Mouse (Mus musculus) forebrain, embryonic 14.5 days (tissue): ENCODE results near the gene Pde1b. TPM values are rescaled to one million over a fixed set of nuclear protein-coding genes. Genes with fewer than 3 reads are reported as not detected.
A peak's percentile ranks its signal among the peaks of the same experiment; 100 is the strongest.

Experiments
- ATAC-seq: fragments of 200-750 bp; cut with Nextera tagmentation; 2 replicates; pipeline ENCODE4 v1.8.0; 2017; ENCODE audit warnings: mild to moderate bottlenecking, moderate library complexity
- DNase-seq: peaks from one replicate; pipeline ENCODE4 v3.0.0-alpha.2; 2015; ENCODE audit warnings: low spot score
- H3K27ac ChIP-seq: fragments of 300-500 bp; sonication (generic); 2 replicates; pipeline ENCODE4 v1.5.1; 2014; ENCODE audit warnings: low read depth, mild to moderate bottlenecking, control low read depth, low read length, moderate library complexity
- H3K27me3 ChIP-seq: fragments of 300-500 bp; sonication (generic); replicated peaks from 2 replicates; pipeline ENCODE4 v1.6.1; 2014; ENCODE audit warnings: low read length, control low read depth, mixed read lengths; ENCODE audit not compliant: control insufficient read depth, insufficient read depth
- H3K36me3 ChIP-seq: fragments of 300-500 bp; sonication (generic); 2 replicates; pipeline ENCODE4 v1.6.1; 2014; ENCODE audit warnings: low read length, control low read depth; ENCODE audit not compliant: control insufficient read depth, insufficient read depth
- H3K4me1 ChIP-seq: fragments of 300-500 bp; sonication (generic); 2 replicates; pipeline ENCODE4 v1.6.1; 2014; ENCODE audit warnings: antibody characterized with exemption, low read length, control low read depth; ENCODE audit not compliant: control insufficient read depth, insufficient read depth
- H3K4me2 ChIP-seq: fragments of 300-500 bp; sonication (generic); 2 replicates; pipeline ENCODE4 v1.6.1; 2014; ENCODE audit warnings: mild to moderate bottlenecking, control low read depth, low read length
- H3K4me3 ChIP-seq: fragments of 300-500 bp; sonication (generic); 2 replicates; pipeline ENCODE4 v1.5.1; 2014; ENCODE audit warnings: low read depth, low read length, control low read depth
- H3K9ac ChIP-seq: fragments of 300-500 bp; sonication (generic); 2 replicates; pipeline ENCODE4 v1.6.1; 2014; ENCODE audit warnings: mild to moderate bottlenecking, low read length, control low read depth, moderate library complexity
- H3K9me3 ChIP-seq: fragments of 300-500 bp; sonication (generic); replicated peaks from 2 replicates; pipeline ENCODE4 v1.6.1; 2016; ENCODE audit warnings: low read length, control low read depth, mixed read lengths; ENCODE audit not compliant: control insufficient read depth
- WGBS: fragments of 180-500 bp; shearing (Covaris S2); extraction: QIAGEN DNeasy Blood & Tissue Kit; methylation state at CpG from one replicate; pipeline ENCODE4 v1.1.7; 2014; 5-methylcytosine and 5-hydroxymethylcytosine counted together
- polyA plus RNA-seq: library from polyadenylated mRNA; unstranded; fragments of >200 nt; fragmentation: Nextera tagmentation; extraction: Ambion mirVana; gene quantifications from 2 replicates; pipeline ENCODE4 v1.2.1, GENCODE M21; 2014

Gene Pde1b
- polyA plus RNA-seq, 1 experiment from 2014 or later: 61.5 TPM

DNA sequence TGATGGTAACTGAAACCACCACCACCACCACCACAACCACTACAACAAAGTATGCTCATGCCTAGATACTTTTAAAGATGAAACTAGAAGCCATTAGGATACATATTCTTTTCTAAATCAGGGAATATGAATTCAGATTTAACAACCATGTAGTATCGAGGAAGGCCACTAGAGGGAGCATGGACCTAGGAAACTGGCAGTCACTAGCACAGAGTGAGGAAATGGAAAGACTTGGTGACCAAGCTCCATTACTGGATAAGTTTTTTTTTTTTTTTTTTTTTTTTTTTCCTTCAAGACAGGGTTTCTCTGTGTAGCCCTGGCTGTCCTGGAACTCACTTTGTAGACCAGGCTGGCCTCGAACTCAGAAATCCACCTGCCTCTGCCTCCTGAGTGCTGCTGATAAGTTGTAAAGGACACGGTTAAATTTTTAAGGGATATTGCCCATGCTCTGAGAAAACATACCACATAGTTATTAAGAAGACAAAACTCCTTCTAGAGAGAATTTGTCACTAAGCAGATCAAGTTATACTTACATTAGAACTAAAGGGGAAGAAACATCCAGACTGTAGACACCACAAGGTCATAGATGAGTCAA lies 49.4 kb downstream of the Pde1b start:
- Histone ChIP-seq H3K4me1 (no peaks in the 10 kb centered on the region), H3K36me3 (no peaks in the 10 kb centered on the region), H3K4me2 (no peak overlapping the region), H3K27ac (no peak overlapping the region), H3K9me3 (no peaks in the 10 kb centered on the region), H3K4me3 (no peak overlapping the region), H3K9ac (no peak overlapping the region), H3K27me3 (no peaks in the 10 kb centered on the region)
- 46% methylated on average over 3 of the region's 3 CpGs for WGBS
- ATAC-seq (peak; percentile 81), DNase-seq (peak; percentile 85)

DNA sequence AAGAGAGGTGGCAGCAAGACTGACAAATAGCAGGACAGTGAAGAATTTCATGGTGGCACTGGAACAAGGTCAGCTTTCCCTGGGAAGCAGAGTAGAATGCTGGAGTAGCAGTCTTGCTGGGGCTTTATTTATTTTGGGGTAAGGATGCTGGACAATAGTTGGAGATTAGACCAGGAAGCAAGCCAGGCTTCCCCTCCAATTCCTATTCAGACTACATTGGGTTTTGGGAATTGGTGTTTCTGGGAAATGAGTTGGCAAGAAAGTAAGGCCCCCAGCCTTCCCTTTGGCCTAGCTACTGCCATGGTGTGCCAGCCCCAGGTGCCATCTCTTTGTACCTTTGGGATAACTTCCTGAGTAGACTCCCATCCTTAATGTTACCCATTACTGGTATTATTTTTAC lies 62.1 kb downstream of the Pde1b start, which contains the start of gene Glycam1:
Gene Glycam1 (minus strand): TSS at position 101 of the 400 bp plus-strand sequence.
- Histone ChIP-seq H3K4me3 (no peak within 1 kb of the TSS), H3K36me3 (no peaks in the 10 kb centered on the region), H3K27me3 (no peaks in the 10 kb centered on the region), H3K27ac (no peak within 1 kb of the TSS), H3K4me1 (no peaks in the 10 kb centered on the region), H3K4me2 (no peak within 1 kb of the TSS), H3K9ac (no peak within 1 kb of the TSS), H3K9me3 (no peaks in the 10 kb centered on the region)
- ATAC-seq (no peak), DNase-seq (no peak)

Other genes with a start within 250 kb of the Pde1b start
- gene Nfe2, start 244.6 kb upstream of the Pde1b start, polyA plus RNA-seq: 0.42 and 1.1 TPM in 2 replicates
- gene Copz1, start 230.3 kb upstream of the Pde1b start, polyA plus RNA-seq: 261 and 271 TPM in 2 replicates
- 0.39 and 0.47 TPM in 2 replicates for gene Gpr84, start 192.4 kb upstream of the Pde1b start, polyA plus RNA-seq
- gene Zfp385a, start 162.9 kb upstream of the Pde1b start, polyA plus RNA-seq: 11.7 and 13.9 TPM in 2 replicates
- gene Itga5, start 136.3 kb upstream of the Pde1b start, polyA plus RNA-seq: 5.3 and 7.7 TPM in 2 replicates
- not detected in 2 replicates for gene Gtsf1, start 72.6 kb upstream of the Pde1b start, polyA plus RNA-seq
- not detected in 2 replicates for gene Gtsf2, start 54.6 kb upstream of the Pde1b start, polyA plus RNA-seq
- gene Nckap1l, start 49.2 kb upstream of the Pde1b start, polyA plus RNA-seq: 1.9 and 2.3 TPM in 2 replicates
- 99.9 and 107 TPM in 2 replicates for gene Ppp1r1a, start 35.0 kb downstream of the Pde1b start, polyA plus RNA-seq
- not detected in 2 replicates for gene Glycam1, start 62.0 kb downstream of the Pde1b start, polyA plus RNA-seq